Mouse (Mus musculus) thymus, adult 2 months (tissue): Measurements from ENCODE around the gene Zfpm1.

ENCODE experiments used
- CTCF ChIP-seq: fragments of 200-500 bp; IDR thresholded peaks from 2 replicates; pipeline ENCODE4 v1.5.1; 2012; ENCODE audit warnings: mild to moderate bottlenecking, control low read depth, low read length, moderate library complexity, borderline replicate concordance; ENCODE audit not compliant: control insufficient read depth, poor library complexity, insufficient read depth; ENCODE audit errors: extremely low read depth
- POLR2A ChIP-seq: fragments of 200-500 bp; IDR thresholded peaks from 2 replicates; pipeline ENCODE4 v1.6.1; 2012; ENCODE audit warnings: mild to moderate bottlenecking, low read length, control low read depth, moderate library complexity; ENCODE audit not compliant: control insufficient read depth, poor library complexity, insufficient read depth; ENCODE audit errors: extremely low read depth

DNA sequence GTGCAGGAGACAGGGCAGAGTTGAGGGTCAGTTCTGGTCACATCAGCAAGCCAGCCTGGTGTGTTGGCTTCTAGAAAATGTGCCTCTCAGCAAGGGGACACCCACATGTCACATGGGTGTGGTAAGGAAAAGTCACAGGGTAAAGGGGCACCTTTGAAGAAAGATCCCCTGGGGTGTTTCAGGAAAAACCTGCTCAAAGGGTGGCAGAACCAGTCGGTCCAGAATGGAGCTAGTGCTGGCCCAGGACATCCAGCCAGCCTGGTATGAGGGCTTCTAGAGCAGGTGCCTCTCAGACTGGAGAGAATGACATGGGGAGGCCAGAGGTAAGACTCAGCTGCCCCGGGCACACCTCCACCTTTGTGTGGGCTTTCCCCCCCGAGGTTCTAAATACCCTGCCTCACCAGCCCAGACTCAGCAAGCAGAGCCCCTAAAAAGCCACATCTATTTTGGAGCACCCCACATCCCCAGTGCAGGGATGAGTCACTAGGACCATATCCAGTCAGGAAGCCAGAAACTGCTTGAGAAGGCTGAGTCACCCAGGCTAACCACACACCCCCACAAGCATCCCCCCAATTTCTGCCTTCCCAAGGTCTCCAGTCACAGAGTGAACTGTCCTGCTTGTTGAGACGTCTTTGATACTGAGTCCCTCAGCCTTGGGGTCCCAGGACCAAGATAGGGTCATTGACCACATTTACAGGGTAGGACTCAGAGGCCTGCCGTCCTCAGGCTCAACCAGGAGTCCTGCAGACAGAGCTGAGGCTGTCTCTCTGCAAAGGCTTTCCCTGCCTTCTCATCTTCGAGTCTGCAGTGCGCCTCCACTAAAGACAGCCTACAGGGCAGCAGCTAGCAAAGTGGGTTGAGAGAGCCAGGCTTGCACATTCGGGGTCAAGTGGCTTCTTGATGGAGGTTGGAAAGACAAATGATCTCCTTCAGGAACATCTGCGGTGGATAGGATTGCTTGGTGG lies 74.0 kb downstream of the Zfpm1 start:
- TF ChIP-seq POLR2A (no peak), CTCF (no peak)
